Mouse (Mus musculus) E14TG2a.4 (cell line): ENCODE data around the gene Adcy5.

ENCODE experiments used
- H3K27me3 ChIP-seq: 2 replicates; pipeline ENCODE4 v1.6.1; 2014; ENCODE audit warnings: low read length, control low read depth; ENCODE audit not compliant: insufficient read depth
- H3K36me3 ChIP-seq: 2 replicates; pipeline ENCODE4 v1.6.1; 2014; ENCODE audit warnings: low read length, control low read depth; ENCODE audit not compliant: insufficient read depth
- H3K4me1 ChIP-seq: replicated peaks from 2 replicates; pipeline ENCODE4 v1.6.1; 2014; ENCODE audit warnings: low read depth, low read length, control low read depth
- H3K4me3 ChIP-seq: replicated peaks from 2 replicates; pipeline ENCODE4 v1.5.1; 2014; ENCODE audit warnings: mild to moderate bottlenecking, low read length
- H3K9me3 ChIP-seq: 2 replicates; pipeline ENCODE4 v1.6.1; 2014; ENCODE audit warnings: low read length, control low read depth
- CTCF ChIP-seq: conservative IDR thresholded peaks from 2 replicates; pipeline ENCODE4 v1.5.1; 2014; ENCODE audit warnings: low read length
- NANOG ChIP-seq: IDR thresholded peaks from 2 replicates; pipeline ENCODE4 v1.6.1; 2014; ENCODE audit warnings: borderline replicate concordance, low read length, mixed read lengths
- POU5F1 ChIP-seq: IDR thresholded peaks from 2 replicates; pipeline ENCODE4 v1.6.1; 2014; ENCODE audit warnings: low read length, borderline replicate concordance

Gene Adcy5

DNA sequence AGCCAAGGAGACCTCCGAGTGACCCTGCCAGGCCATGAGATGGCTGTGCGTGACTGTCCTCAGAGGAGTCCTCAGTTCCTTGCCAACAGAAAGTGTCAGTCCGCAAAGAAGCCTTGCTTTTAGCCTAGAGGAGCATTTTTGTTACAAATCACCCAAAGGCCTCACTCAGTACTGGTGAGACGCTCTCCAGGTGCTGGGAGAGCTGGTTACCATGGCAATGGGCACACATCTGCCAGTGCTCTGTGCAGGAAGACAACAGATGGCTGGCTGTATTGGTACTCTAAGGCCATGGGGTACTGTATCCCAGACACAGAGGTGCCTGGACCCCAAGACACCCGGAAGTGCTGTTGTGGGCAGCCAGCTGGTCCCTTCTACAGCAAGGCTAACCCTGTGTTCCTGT, 51.0 kb downstream of the Adcy5 start:
- no peak for TF ChIP-seq CTCF
- no peak for TF ChIP-seq POU5F1
- TF ChIP-seq NANOG: no peak
- no peak overlapping the region for H3K4me3 ChIP-seq
- H3K36me3 ChIP-seq: no peaks in the 10 kb centered on the region
- peaks cover 5% of the 10 kb centered on the region; the same call in 1 of the 2 replicates for H3K4me1 ChIP-seq
- H3K27me3 ChIP-seq: 0 out of 2 replicates have a peak, but pooled peaks cover 12% of the 10 kb centered on the region
- H3K9me3 ChIP-seq: no peaks in the 10 kb centered on the region

DNA sequence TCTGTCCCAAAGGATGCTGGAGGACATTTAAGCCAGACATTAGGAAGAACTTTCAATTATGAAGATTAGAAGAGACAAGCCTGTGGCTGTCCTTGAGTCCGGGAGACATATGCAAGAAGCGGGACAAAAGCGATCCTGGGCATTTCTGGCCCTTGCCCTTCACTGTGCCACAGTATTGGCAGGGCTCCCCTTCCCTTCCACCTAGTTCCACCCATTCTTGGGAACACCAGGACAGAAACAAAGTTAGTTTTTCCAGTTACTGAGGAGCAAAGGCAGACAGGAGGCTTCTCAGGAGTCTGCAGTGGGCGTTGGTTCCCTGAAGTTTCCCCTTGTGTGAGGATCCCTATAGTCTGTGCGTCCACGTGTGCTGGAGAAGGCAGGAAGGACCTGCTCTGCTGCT, 51.7 kb downstream of the Adcy5 start:
- H3K36me3 ChIP-seq: no peaks in the 10 kb centered on the region
- TF ChIP-seq NANOG (no peak), POU5F1 (no peak), CTCF (no peak)
- no peak overlapping the region for H3K4me3 ChIP-seq
- no peaks in the 10 kb centered on the region for H3K9me3 ChIP-seq
- 0 out of 2 replicates have a peak, but pooled peaks cover 11% of the 10 kb centered on the region for H3K27me3 ChIP-seq
- H3K4me1 ChIP-seq: peaks cover 5% of the 10 kb centered on the region; the same call in 1 of the 2 replicates

DNA sequence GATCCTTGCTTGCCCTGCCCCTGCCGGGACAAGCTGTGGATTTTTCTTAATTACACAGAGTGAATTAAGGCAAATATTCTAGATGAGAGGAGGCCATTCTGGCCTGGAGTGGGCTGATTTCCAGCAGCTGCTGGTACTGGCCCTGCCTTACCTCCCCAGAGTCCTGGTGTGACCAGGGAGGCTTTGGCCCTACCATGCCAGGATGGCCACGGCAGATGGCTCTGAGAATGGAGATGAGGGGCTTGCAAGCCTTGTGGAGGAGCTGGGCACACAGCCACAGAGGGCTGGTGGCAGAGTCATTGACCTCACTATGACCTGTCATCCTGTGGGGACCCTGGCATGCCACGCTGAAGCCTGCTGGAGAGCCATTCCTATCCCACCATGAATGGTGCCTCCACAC, 54.1 kb downstream of the Adcy5 start:
- Histone ChIP-seq H3K9me3 (no peaks in the 10 kb centered on the region), H3K36me3 (no peaks in the 10 kb centered on the region), H3K4me3 (no peak overlapping the region), H3K4me1 (peaks cover 5% of the 10 kb centered on the region; the same call in 1 of the 2 replicates), H3K27me3 (peaks cover 12% of the 10 kb centered on the region; the same call in 1 of the 2 replicates)
- TF ChIP-seq CTCF: no peak
- no peak for TF ChIP-seq POU5F1
- TF ChIP-seq NANOG: no peak

DNA sequence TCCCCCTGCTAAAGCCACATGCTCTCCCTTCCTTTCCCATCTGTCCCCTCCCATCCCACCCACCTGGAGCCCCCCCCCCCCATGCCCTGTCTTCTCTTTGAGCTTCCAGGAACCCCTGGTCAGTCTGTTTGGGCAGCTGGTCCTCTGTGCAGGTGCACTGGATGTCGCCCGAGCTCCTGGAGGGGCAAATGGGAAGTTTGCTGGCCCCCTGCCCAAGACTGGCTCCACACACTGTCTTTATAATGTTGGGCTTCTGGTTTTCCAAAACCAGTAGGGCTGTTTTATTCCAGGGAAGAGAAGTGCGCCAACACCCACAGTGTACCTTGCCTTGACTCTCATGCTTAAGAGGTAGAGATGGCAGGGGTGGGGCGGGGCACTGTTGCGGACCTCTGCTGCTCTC, 55.1 kb downstream of the Adcy5 start:
- Histone ChIP-seq H3K4me3 (no peak overlapping the region), H3K4me1 (peaks cover 5% of the 10 kb centered on the region; the same call in 1 of the 2 replicates), H3K9me3 (no peaks in the 10 kb centered on the region), H3K27me3 (peaks cover 18% of the 10 kb centered on the region; the same call in 1 of the 2 replicates), H3K36me3 (no peaks in the 10 kb centered on the region)
- no peak for TF ChIP-seq NANOG
- no peak for TF ChIP-seq CTCF
- TF ChIP-seq POU5F1: no peak

DNA sequence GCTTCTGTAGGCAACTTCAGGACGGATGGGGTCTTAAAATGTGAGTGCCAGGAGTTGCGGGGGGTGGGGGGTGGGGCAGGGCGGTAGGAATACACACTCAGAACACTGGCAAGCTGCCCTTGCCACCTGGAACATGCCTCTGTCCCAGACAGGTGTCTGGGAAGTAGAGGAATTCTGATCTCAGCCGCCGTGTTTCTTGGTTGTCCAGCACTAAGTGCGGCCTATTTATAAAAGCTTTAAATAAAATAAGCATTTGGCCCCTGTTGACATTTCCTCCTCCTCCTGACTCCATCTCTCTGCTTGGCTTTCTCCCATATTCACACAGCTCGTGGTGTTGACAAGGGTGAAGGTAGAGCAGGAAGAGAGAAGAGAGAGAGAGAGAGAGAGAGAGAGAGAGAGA, 60.4 kb downstream of the Adcy5 start:
- Histone ChIP-seq H3K4me3 (no peak overlapping the region), H3K4me1 (no peaks in the 10 kb centered on the region), H3K27me3 (peaks cover 32% of the 10 kb centered on the region), H3K36me3 (no peaks in the 10 kb centered on the region), H3K9me3 (peaks cover 6% of the 10 kb centered on the region)
- TF ChIP-seq POU5F1: no peak
- no peak for TF ChIP-seq NANOG
- TF ChIP-seq CTCF: no peak

DNA sequence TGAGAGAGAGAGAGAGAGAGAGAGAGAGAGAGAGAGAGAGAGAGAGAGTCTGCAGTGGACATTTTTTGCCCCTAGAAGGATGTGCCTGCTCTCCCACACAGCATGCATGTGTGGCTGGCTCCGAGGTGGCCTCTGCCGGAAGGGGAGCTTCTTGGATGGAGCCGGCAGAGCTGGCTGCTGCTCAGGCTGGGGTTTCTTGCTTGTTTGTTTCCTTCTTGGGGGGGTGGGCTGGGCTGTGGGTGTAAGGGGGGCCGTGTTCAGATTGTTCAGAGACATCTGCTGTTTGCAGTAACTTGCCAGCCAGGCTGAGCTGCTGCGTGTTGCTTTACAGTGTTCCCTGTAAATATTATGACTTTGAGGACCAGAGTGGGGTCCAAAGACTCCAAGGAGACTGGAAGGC, 60.8 kb downstream of the Adcy5 start:
- peaks cover 6% of the 10 kb centered on the region for H3K9me3 ChIP-seq
- H3K4me1 ChIP-seq: no peaks in the 10 kb centered on the region
- no peak for TF ChIP-seq NANOG
- TF ChIP-seq POU5F1: no peak
- no peak for TF ChIP-seq CTCF
- no peak overlapping the region for H3K4me3 ChIP-seq
- peaks cover 33% of the 10 kb centered on the region for H3K27me3 ChIP-seq
- H3K36me3 ChIP-seq: no peaks in the 10 kb centered on the region

DNA sequence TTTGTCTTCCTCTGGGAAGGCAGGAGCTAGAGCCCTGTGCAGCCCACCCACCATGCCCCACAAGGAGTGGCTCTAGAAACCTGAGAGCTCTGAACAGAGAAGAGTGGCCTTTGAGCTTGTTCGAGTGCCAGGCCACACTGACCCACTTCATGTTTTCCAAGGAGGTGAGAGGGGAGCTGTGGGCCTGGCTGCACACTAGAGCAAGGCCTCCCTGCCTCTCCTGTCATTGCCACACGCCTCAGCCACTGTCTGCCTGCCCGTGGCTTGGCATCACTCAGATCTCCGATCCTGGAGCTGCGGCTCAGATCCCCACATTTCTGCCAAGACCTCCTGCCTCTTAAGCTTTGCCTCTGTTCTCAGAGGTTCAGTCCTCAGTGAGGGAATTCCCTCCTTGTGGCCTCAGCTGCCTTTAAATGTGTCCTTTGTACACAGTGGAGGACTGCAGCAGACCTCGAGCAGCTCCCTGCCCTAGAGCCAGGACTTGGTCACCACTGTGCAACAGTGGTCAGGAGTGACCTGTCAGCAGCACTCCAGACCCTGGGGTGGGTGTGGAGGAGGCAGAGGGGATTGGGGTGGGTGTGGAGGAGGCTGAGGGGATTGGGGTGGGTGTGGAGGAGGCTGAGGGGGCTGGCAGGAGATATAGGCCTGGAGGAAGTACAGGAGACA, 62.3 kb downstream of the Adcy5 start:
- no peaks in the 10 kb centered on the region for H3K36me3 ChIP-seq

DNA sequence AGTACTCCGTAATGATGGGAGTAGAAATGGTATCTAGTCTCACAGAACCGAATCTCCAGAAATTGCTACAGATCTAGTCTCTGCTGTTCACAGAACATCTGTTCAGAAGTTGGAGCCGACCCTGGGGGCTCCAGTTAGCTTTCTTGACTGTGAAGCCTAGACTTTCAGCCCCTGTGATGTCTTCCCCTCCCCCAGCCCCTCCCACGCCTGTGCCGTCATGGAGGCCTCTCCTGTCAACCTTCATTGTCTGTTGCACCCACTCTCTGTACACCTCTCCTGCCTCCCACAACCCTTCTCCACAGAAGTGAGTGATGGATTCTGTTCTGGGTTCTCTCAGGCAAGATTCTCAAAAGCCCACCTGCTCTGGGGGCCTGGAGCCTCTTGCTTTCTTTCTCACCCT, 65.7 kb downstream of the Adcy5 start:
- Histone ChIP-seq H3K4me1 (peaks cover 12% of the 10 kb centered on the region), H3K36me3 (no peaks in the 10 kb centered on the region), H3K27me3 (peaks cover 37% of the 10 kb centered on the region), H3K4me3 (no peak overlapping the region), H3K9me3 (peaks cover 6% of the 10 kb centered on the region)
- TF ChIP-seq CTCF: no peak
- no peak for TF ChIP-seq POU5F1
- TF ChIP-seq NANOG: no peak

More for the DNA sequence above, 62.3 kb downstream of the Adcy5 start:
- peaks cover 31% of the 10 kb centered on the region for H3K27me3 ChIP-seq
- no peak overlapping the region for H3K4me3 ChIP-seq
- peaks cover 6% of the 10 kb centered on the region for H3K9me3 ChIP-seq
- TF ChIP-seq POU5F1: no peak
- no peak for TF ChIP-seq NANOG
- no peak for TF ChIP-seq CTCF
- H3K4me1 ChIP-seq: 0 out of 2 replicates have a peak, but pooled peaks cover 3% of the 10 kb centered on the region

DNA sequence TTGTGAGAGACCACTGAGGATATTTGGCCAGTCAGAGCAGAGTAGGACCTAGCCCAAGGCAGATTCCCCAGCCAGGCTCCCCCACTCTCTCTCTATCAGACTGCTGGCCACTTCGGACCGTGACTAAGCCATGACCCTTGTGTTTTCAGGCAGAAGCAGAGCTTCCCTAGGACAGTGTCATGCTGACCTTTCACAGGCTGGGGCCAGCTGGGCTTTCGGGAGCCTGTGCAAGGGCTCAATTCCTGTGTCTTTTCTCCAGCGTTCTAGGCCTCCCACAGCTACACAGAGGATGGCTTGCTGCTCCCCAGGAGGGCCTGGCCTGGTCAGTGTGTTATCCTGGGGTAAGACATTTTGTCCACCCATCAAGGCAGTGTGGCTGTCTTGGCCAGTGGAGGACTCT, 66.9 kb downstream of the Adcy5 start:
- Histone ChIP-seq H3K4me1 (peaks cover 12% of the 10 kb centered on the region), H3K4me3 (no peak overlapping the region), H3K27me3 (peaks cover 39% of the 10 kb centered on the region), H3K9me3 (no peaks in the 10 kb centered on the region; the same call in 1 of the 2 replicates), H3K36me3 (no peaks in the 10 kb centered on the region)
- TF ChIP-seq NANOG (no peak), CTCF (no peak), POU5F1 (no peak)
